Mouse (Mus musculus): ENCODE results near the gene Capn2.

Gene Capn2

GRCm38 (mm10) chr1:182461261-182461660 is 56.1 kb downstream of the Capn2 start:
- DNase-seq (ENCODE audit: low spot score), result no peak

- no peak for DNase-seq (ENCODE audit: low spot score)
These were observed 56.8 kb downstream of the Capn2 start for GRCm38 (mm10) chr1:182460291-182461244.

- no peak for DNase-seq (ENCODE audit: low spot score)
These were observed 58.0 kb downstream of the Capn2 start for GRCm38 (mm10) chr1:182459436-182459835.

GRCm38 (mm10) chr1:182458556-182458955 is 58.9 kb downstream of the Capn2 start:
- DNase-seq (ENCODE audit: low spot score), result no peak

GRCm38 (mm10) chr1:182455080-182455479 is 62.3 kb downstream of the Capn2 start:
- no peak for DNase-seq (ENCODE audit: low spot score)

- no peak for DNase-seq (ENCODE audit: low spot score)
These were observed 64.9 kb downstream of the Capn2 start for GRCm38 (mm10) chr1:182452473-182452872.

GRCm38 (mm10) chr1:182448276-182449035 is 69.0 kb downstream of the Capn2 start:
- DNase-seq (ENCODE audit: low spot score), result peak; percentile 15

- DNase-seq (ENCODE audit: low spot score), result no peak
These were observed 73.3 kb downstream of the Capn2 start for GRCm38 (mm10) chr1:182444116-182444515.

- no peak for DNase-seq (ENCODE audit: low spot score)
These were observed 75.5 kb downstream of the Capn2 start for GRCm38 (mm10) chr1:182441791-182442473.

- DNase-seq (ENCODE audit: low spot score), result peak; percentile 33
These were observed 77.7 kb downstream of the Capn2 start for GRCm38 (mm10) chr1:182439546-182440222.

- DNase-seq (ENCODE audit: low spot score), result no peak
These were observed 80.7 kb downstream of the Capn2 start for GRCm38 (mm10) chr1:182436746-182437145.

GRCm38 (mm10) chr1:182432059-182432458 is 85.3 kb downstream of the Capn2 start:
- no peak for DNase-seq (ENCODE audit: low spot score)

GRCm38 (mm10) chr1:182430676-182431075 is 86.7 kb downstream of the Capn2 start:
- no peak for DNase-seq (ENCODE audit: low spot score)

GRCm38 (mm10) chr1:182429826-182430225 is 87.6 kb downstream of the Capn2 start:
- no peak for DNase-seq (ENCODE audit: low spot score)

GRCm38 (mm10) chr1:182427426-182427825 is 90.0 kb downstream of the Capn2 start:
- no peak for DNase-seq (ENCODE audit: low spot score)

- no peak for DNase-seq (ENCODE audit: low spot score)
These were observed 91.0 kb downstream of the Capn2 start for GRCm38 (mm10) chr1:182426444-182426843.

GRCm38 (mm10) chr1:182425176-182425575 is 92.2 kb downstream of the Capn2 start:
- DNase-seq (ENCODE audit: low spot score), result no peak

- no peak for DNase-seq (ENCODE audit: low spot score)
These were observed 93.1 kb downstream of the Capn2 start for GRCm38 (mm10) chr1:182424274-182424673.

GRCm38 (mm10) chr1:182419481-182419880 is 97.9 kb downstream of the Capn2 start:
- DNase-seq (ENCODE audit: low spot score), result peak; percentile 80

Measured in MN1 (cell line).